Comparison of ENCODE assay signal across 9 mouse cellular contexts in genomic region chr6:134243119-134243518, GRCm38 (mm10).
DNase-seq lines count a peak whose midpoint lies in the region; ATAC-seq lines count a peak whose summit lies in the region.
"Had no signal": no experiment of that assay in that cellular context is flagged by ENCODE, and none has a peak within 500 bp of the region (broad histone marks: within the 10 kb centered on the region; RNA-seq: fewer than 3 reads in every experiment).

No protein-coding gene starts in this region.

- H3K4me1 ChIP-seq in intestine, embryonic 16.5 days (ENCODE audit: control insufficient read depth, insufficient read depth, low read length): peaks cover 11% of the 10 kb centered on the region

- H3K9me3 ChIP-seq in intestine, embryonic 16.5 days (ENCODE audit: control insufficient read depth, low read length): no peaks in the 10 kb centered on the region

- peaks cover 6% of the 10 kb centered on the region; the same call in 1 of the 2 replicates for H3K36me3 ChIP-seq in intestine, embryonic 16.5 days (ENCODE audit: control insufficient read depth, insufficient read depth, low read length)

- WGBS in intestine, embryonic 16.5 days: 43% methylated on average over 3 of the region's 3 CpGs

- no peak overlapping the region for H3K9ac ChIP-seq in intestine, embryonic 16.5 days (ENCODE audit: low read depth, low read length)

- peak overlapping the region; percentile 59; the same call in 1 of the 2 replicates for H3K27ac ChIP-seq in intestine, embryonic 16.5 days (ENCODE audit: low read length)

- DNase-seq in adrenal gland, postnatal 10 days: peak; percentile 65
- DNase-seq in adrenal gland, adult 8-10 months: no peak
- DNase-seq in Muller cell, postnatal 12 days (ENCODE audit: inconsistent ontology term): peak; percentile 49
- DNase-seq in lung, postnatal 10 days: peak; percentile 42
- no peak for DNase-seq in urinary bladder, postnatal 14 days (ENCODE audit: low spot score)
- DNase-seq in thymus, adult 18-20 months: no peak
- DNase-seq: layer of hippocampus, adult 9-11 months had no signal

- H3K4me2 ChIP-seq in intestine, embryonic 16.5 days (ENCODE audit: low read depth, low read length): no peak overlapping the region

- no peaks in the 10 kb centered on the region for H3K27me3 ChIP-seq in intestine, embryonic 16.5 days (replicated peaks; ENCODE audit: control insufficient read depth, insufficient read depth, low read length)

- ATAC-seq in intestine, embryonic 16.5 days: peak; percentile 55
- no peak for ATAC-seq in frontal cortex, adult (ENCODE audit: low TSS enrichment)

- H3K4me3 ChIP-seq in intestine, embryonic 16.5 days (ENCODE audit: low read length): no peak overlapping the region

Comparison
In these comparisons a context has a peak if more than half of its experiments do, and no peak if none do; other contexts are left out.
1. DNase-seq: peak in adrenal gland, postnatal 10 days (single experiment), Muller cell, postnatal 12 days (single experiment) and lung, postnatal 10 days (single experiment); none in adrenal gland, adult 8-10 months (single experiment), urinary bladder, postnatal 14 days (single experiment) and thymus, adult 18-20 months (0 of 2).